Mouse (Mus musculus) thymus, adult 2 months (tissue): ENCODE results near the gene Stau1. TPM values are rescaled to one million over a fixed set of nuclear protein-coding genes. Genes with fewer than 3 reads are reported as not detected.

ENCODE experiments used
- DNase-seq: peaks from one replicate; pipeline ENCODE4 v3.0.0; 2021
- H3K27ac ChIP-seq: fragments of 200-500 bp; 2 replicates; pipeline ENCODE4 v1.5.1; 2012; ENCODE audit warnings: low read length, control low read depth; ENCODE audit not compliant: control insufficient read depth, insufficient read depth
- H3K27me3 ChIP-seq: fragments of 200-500 bp; 2 replicates; pipeline ENCODE4 v1.6.1; 2012; ENCODE audit warnings: mild to moderate bottlenecking, low read length, moderate library complexity, mixed read lengths; ENCODE audit not compliant: control insufficient read depth, insufficient read depth
- H3K36me3 ChIP-seq: fragments of 200-500 bp; 2 replicates; pipeline ENCODE4 v1.6.1; 2012; ENCODE audit warnings: mild to moderate bottlenecking, low read length, moderate library complexity; ENCODE audit not compliant: control insufficient read depth, insufficient read depth
- H3K4me1 ChIP-seq: fragments of 200-500 bp; replicated peaks from 2 replicates; pipeline ENCODE4 v1.6.1; 2012; ENCODE audit warnings: low read length; ENCODE audit not compliant: control insufficient read depth, insufficient read depth
- H3K4me3 ChIP-seq: fragments of 200-500 bp; 2 replicates; pipeline ENCODE4 v1.5.1; 2012; ENCODE audit warnings: mild to moderate bottlenecking, low read length, control low read depth, moderate library complexity; ENCODE audit not compliant: control insufficient read depth, insufficient read depth
- CTCF ChIP-seq: fragments of 200-500 bp; IDR thresholded peaks from 2 replicates; pipeline ENCODE4 v1.5.1; 2012; ENCODE audit warnings: mild to moderate bottlenecking, control low read depth, low read length, moderate library complexity, borderline replicate concordance; ENCODE audit not compliant: control insufficient read depth, poor library complexity, insufficient read depth; ENCODE audit errors: extremely low read depth
- POLR2A ChIP-seq: fragments of 200-500 bp; IDR thresholded peaks from 2 replicates; pipeline ENCODE4 v1.6.1; 2012; ENCODE audit warnings: mild to moderate bottlenecking, low read length, control low read depth, moderate library complexity; ENCODE audit not compliant: control insufficient read depth, poor library complexity, insufficient read depth; ENCODE audit errors: extremely low read depth
- WGBS: fragments of 180-500 bp; shearing (Covaris S2); methylation state at CpG from one replicate; pipeline ENCODE4 v1.1.7; 2018; 5-methylcytosine and 5-hydroxymethylcytosine counted together
- polyA plus RNA-seq: library from polyadenylated mRNA; depleted of rRNA; stranded (reverse); fragments of >200 nt; gene quantifications from 2 replicates; pipeline ENCODE4 v1.2.3, GENCODE M21; 2012

Stau1 gene
- polyA plus RNA-seq, 1 experiment, result 31.8 TPM

DNA sequence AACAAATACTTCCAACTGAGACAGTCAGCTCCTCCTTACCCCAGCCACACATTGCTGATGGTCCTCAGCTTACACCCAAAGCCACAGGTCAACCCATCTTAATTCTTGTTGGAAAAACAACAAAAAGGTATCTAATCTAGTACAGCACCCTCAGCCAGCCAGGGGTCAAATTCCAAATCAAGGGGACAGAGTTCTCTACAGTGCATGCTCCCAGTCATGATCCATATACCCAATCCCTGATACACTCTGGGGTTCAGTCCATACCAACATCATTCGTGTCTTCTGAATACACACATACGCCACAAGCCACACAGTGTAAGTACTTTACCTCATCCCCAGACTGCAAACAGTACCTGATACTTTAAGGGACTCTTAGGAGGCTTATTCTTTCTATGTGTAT is 10.3 kb upstream of the Stau1 start:
- no peaks in the 10 kb centered on the region for H3K4me1 ChIP-seq
- H3K27ac ChIP-seq, result no peak overlapping the region
- H3K36me3 ChIP-seq, result no peaks in the 10 kb centered on the region
- H3K4me3 ChIP-seq, result no peak overlapping the region
- DNase-seq, result no peak
- H3K27me3 ChIP-seq, result no peaks in the 10 kb centered on the region
- TF ChIP-seq CTCF (no peak), POLR2A (no peak)
- WGBS, result 99% methylated on average over 2 of the region's 2 CpGs

GRCm38 (mm10) chr2:167004099-167004854 is 8.2 kb upstream of the Stau1 start:
- DNase-seq, result peak; percentile 73
- Histone ChIP-seq H3K36me3 (no peaks in the 10 kb centered on the region), H3K27me3 (no peaks in the 10 kb centered on the region), H3K27ac (no peak overlapping the region), H3K4me1 (no peaks in the 10 kb centered on the region), H3K4me3 (no peak overlapping the region)
- 49% methylated on average over 8 of the region's 8 CpGs for WGBS
- TF ChIP-seq POLR2A (no peak), CTCF (no peak)

GRCm38 (mm10) chr2:167001486-167001885 is 5.4 kb upstream of the Stau1 start:
- H3K27ac ChIP-seq, result no peak overlapping the region
- TF ChIP-seq POLR2A, result no peak
- TF ChIP-seq CTCF, result no peak
- DNase-seq, result no peak
- H3K27me3 ChIP-seq, result no peaks in the 10 kb centered on the region
- H3K4me3 ChIP-seq, result no peak overlapping the region
- H3K4me1 ChIP-seq, result peaks cover 3% of the 10 kb centered on the region
- WGBS, result 90% methylated on average over 9 of the region's 9 CpGs
- H3K36me3 ChIP-seq, result no peaks in the 10 kb centered on the region

DNA sequence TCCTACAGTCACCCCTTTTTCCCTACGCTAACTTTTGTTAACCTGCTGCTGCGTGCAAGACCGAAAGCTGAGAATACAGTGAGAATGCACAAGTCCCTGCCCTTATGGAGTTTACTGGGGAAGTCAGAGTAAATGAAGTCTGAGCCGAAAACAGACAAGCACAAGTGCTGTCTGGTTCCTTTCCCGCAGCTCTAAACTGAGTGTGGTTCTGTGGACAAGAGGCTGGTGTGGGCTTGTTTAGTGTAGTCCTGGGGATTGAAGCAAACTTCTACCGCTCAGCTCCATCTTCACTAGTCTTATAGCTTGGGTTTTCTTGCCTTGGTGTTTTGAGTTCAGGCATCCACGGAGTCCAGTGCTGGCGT is 415 bp upstream of the Stau1 start:
- DNase-seq, result no peak
- WGBS, result 35% methylated on average over 8 of the region's 8 CpGs
- peaks cover 13% of the 10 kb centered on the region for H3K4me1 ChIP-seq
- peak; percentile 21 for TF ChIP-seq POLR2A
- no peak for TF ChIP-seq CTCF
- peak overlapping the region; percentile 28 for H3K4me3 ChIP-seq
- no peaks in the 10 kb centered on the region for H3K36me3 ChIP-seq
- H3K27me3 ChIP-seq, result no peaks in the 10 kb centered on the region
- peak overlapping the region; percentile 68 for H3K27ac ChIP-seq

DNA sequence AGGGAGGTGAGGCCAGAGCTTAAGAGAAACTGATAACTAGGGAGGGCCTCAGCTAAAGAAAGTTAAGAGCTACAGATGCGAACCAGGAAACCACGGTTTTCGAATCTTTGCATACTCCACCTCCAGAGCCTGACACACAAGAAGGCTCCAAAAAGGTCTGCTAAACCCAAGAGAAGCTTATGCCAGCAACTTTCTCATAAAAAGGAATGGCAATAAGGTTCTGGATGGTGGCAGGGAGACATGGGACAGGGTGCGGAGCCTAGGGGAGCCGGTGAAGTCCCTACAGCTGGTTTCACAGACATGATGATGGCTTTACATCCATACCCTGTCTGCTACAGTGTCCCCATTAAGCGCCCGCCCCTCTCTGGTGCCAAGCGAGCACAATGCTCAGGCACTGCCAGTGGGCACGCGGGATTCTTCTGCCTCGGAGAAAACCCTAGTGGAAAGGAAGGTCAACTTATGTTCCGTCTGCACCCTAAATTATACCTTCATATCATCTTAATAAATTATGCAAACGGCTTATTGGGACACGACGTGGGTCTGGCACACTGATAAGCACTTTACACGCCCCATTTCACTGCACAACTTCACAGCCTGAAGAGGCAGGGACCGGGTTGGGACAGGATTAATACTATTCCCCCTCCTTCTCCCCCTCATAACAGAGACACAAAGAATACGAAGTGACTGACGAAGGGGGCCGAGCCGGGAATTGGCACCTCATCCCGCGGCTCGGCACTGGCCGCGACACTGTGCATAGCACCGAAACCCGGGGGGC is 891 bp downstream of the Stau1 start:
- H3K4me1 ChIP-seq, result peaks cover 13% of the 10 kb centered on the region
- H3K27me3 ChIP-seq, result no peaks in the 10 kb centered on the region
- TF ChIP-seq POLR2A, result no peak
- TF ChIP-seq CTCF, result no peak
- no peaks in the 10 kb centered on the region for H3K36me3 ChIP-seq
- H3K4me3 ChIP-seq, result peak overlapping the region; percentile 82
- WGBS, result 1% methylated on average over 28 of the region's 28 CpGs
- H3K27ac ChIP-seq, result peak overlapping the region; percentile 76
- peak; percentile 39 for DNase-seq

GRCm38 (mm10) chr2:166991945-166992344 is 4.2 kb downstream of the Stau1 start:
- H3K36me3 ChIP-seq, result no peaks in the 10 kb centered on the region
- TF ChIP-seq POLR2A (no peak), CTCF (no peak)
- peaks cover 13% of the 10 kb centered on the region for H3K4me1 ChIP-seq
- DNase-seq, result no peak
- no peak overlapping the region for H3K4me3 ChIP-seq
- H3K27me3 ChIP-seq, result no peaks in the 10 kb centered on the region
- H3K27ac ChIP-seq, result no peak overlapping the region
